Mouse (Mus musculus): ENCODE data around the gene Kcnj12. TPM values are rescaled to one million over a fixed set of nuclear protein-coding genes. Genes with fewer than 3 reads are reported as not detected.

The Kcnj12 gene
- polyA plus RNA-seq, 1 experiment: 12.5 TPM

GRCm38 (mm10) chr11:61023416-61024200 is 1.2 kb downstream of the Kcnj12 start:
- H3ac ChIP-seq (ENCODE audit: control insufficient read depth, insufficient read length): no peak overlapping the region
- H3K36me3 ChIP-seq (ENCODE audit: control insufficient read depth, insufficient read depth): no peaks in the 10 kb centered on the region
- TF ChIP-seq MYOD1 (IDR thresholded peaks at IDR 0.05; ENCODE audit: control insufficient read depth in 1 of 3, insufficient read length in 2 of 3, low read depth in 2 of 3) (no peak), USF1 (IDR thresholded peaks at IDR 0.05; ENCODE audit: low read depth) (no peak), MAX (IDR thresholded peaks at IDR 0.05; ENCODE audit: low read depth) (no peak), MYOG (IDR thresholded peaks at IDR 0.05; ENCODE audit: control insufficient read depth in 1 of 3, insufficient read depth in 1 of 3, insufficient read length in 2 of 3, low read depth in 2 of 3) (no peak), POLR2AphosphoS2 (IDR thresholded peaks at IDR 0.05; ENCODE audit: insufficient read length, low read depth) (no peak), REST (IDR thresholded peaks at IDR 0.05; ENCODE audit: insufficient read depth, insufficient read length) (no peak), TCF12 (IDR thresholded peaks at IDR 0.05; ENCODE audit: insufficient read depth, poor library complexity, severe bottlenecking) (no peak), POLR2A (IDR thresholded peaks at IDR 0.05; ENCODE audit: insufficient read length, low read depth) (no peak)
- H3K4me2 ChIP-seq (ENCODE audit: low read depth): peak overlapping the region; percentile 55
- peak overlapping the region; percentile 24 for H3K4me3 ChIP-seq
- no peaks in the 10 kb centered on the region for H3K79me2 ChIP-seq (ENCODE audit: control insufficient read depth, insufficient read depth)
- peaks cover 24% of the 10 kb centered on the region for H3K27me3 ChIP-seq (ENCODE audit: control insufficient read depth, insufficient read depth, insufficient read length)

- H3K36me3 ChIP-seq (ENCODE audit: control insufficient read depth, insufficient read depth): no peaks in the 10 kb centered on the region
- TF ChIP-seq SRF (IDR thresholded peaks at IDR 0.05; ENCODE audit: control insufficient read depth, insufficient read length, low read depth) (no peak), TCF12 (IDR thresholded peaks at IDR 0.05; ENCODE audit: insufficient read depth, poor library complexity, severe bottlenecking) (no peak), TCF3 (IDR thresholded peaks at IDR 0.05; ENCODE audit: insufficient read length, low read depth) (no peak), E2F4 (IDR thresholded peaks at IDR 0.05; ENCODE audit: insufficient read depth) (no peak)
These were observed 2.0 kb downstream of the Kcnj12 start for GRCm38 (mm10) chr11:61024388-61024787.

GRCm38 (mm10) chr11:61024996-61025395 is 2.6 kb downstream of the Kcnj12 start:
- TF ChIP-seq E2F4 (IDR thresholded peaks at IDR 0.05; ENCODE audit: insufficient read depth) (no peak), MYOG (IDR thresholded peaks at IDR 0.05; ENCODE audit: control insufficient read depth in 1 of 3, insufficient read depth in 1 of 3, insufficient read length in 2 of 3, low read depth in 2 of 3) (peak in 1 of 3 experiments; percentile 11), USF1 (IDR thresholded peaks at IDR 0.05; ENCODE audit: low read depth) (no peak)
- peak overlapping the region; percentile 38 for H3K4me2 ChIP-seq (ENCODE audit: low read depth)
- no peak overlapping the region for H3K4me3 ChIP-seq

More at GRCm38 (mm10) chr11:61024388-61024787, 2.0 kb downstream of the Kcnj12 start:
- H3K27me3 ChIP-seq (ENCODE audit: control insufficient read depth, insufficient read depth, insufficient read length): peaks cover 24% of the 10 kb centered on the region
- peak overlapping the region; percentile 55 for H3K4me2 ChIP-seq (ENCODE audit: low read depth)
- H3K4me3 ChIP-seq: peak overlapping the region; percentile 24
- no peak overlapping the region for H3ac ChIP-seq (ENCODE audit: control insufficient read depth, insufficient read length)
- no peaks in the 10 kb centered on the region for H3K79me2 ChIP-seq (ENCODE audit: control insufficient read depth, insufficient read depth)

DNA sequence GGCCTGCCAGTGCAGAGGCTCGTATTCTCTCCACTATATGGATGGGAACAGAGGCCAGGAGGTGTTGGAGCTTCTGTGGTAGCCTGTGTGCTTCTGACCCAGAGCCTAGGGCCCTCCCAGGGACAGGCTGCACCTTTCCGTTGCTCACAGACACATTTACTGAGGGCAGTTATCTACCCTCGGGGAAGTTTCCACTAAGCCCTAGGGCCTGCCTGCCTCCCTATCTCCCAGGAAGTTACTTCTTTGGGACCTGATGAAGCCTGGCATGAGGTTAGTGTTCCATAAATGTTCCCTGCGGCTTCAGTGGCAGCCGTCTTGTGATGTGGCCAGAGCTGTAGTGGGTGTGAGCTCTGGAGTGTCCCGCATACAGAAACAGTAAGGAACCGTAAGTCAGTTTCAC is 3.2 kb downstream of the Kcnj12 start:
- H3K27me3 ChIP-seq (ENCODE audit: control insufficient read depth, insufficient read depth, insufficient read length): peaks cover 21% of the 10 kb centered on the region
- TF ChIP-seq TCF12 (IDR thresholded peaks at IDR 0.05; ENCODE audit: insufficient read depth, poor library complexity, severe bottlenecking) (no peak), CEBPB (IDR thresholded peaks at IDR 0.05; ENCODE audit: insufficient read depth, poor library complexity, severe bottlenecking) (no peak), SRF (IDR thresholded peaks at IDR 0.05; ENCODE audit: control insufficient read depth, insufficient read length, low read depth) (no peak), E2F4 (IDR thresholded peaks at IDR 0.05; ENCODE audit: insufficient read depth) (no peak), POLR2AphosphoS2 (IDR thresholded peaks at IDR 0.05; ENCODE audit: insufficient read length, low read depth) (no peak), USF1 (IDR thresholded peaks at IDR 0.05; ENCODE audit: low read depth) (no peak), REST (IDR thresholded peaks at IDR 0.05; ENCODE audit: insufficient read depth, insufficient read length) (no peak), MYOD1 (IDR thresholded peaks at IDR 0.05; ENCODE audit: control insufficient read depth in 1 of 3, insufficient read length in 2 of 3, low read depth in 2 of 3) (no peak), POLR2A (IDR thresholded peaks at IDR 0.05; ENCODE audit: insufficient read length, low read depth) (no peak)
- no peaks in the 10 kb centered on the region for H3K36me3 ChIP-seq (ENCODE audit: control insufficient read depth, insufficient read depth)
- H3K4me2 ChIP-seq (ENCODE audit: low read depth): peak overlapping the region; percentile 38
- no peak overlapping the region for H3ac ChIP-seq (ENCODE audit: control insufficient read depth, insufficient read length)
- no peaks in the 10 kb centered on the region for H3K79me2 ChIP-seq (ENCODE audit: control insufficient read depth, insufficient read depth)
- H3K4me3 ChIP-seq: no peak overlapping the region

More at GRCm38 (mm10) chr11:61024996-61025395, 2.6 kb downstream of the Kcnj12 start:
- H3ac ChIP-seq (ENCODE audit: control insufficient read depth, insufficient read length): no peak overlapping the region
- H3K36me3 ChIP-seq (ENCODE audit: control insufficient read depth, insufficient read depth): no peaks in the 10 kb centered on the region
- no peaks in the 10 kb centered on the region for H3K79me2 ChIP-seq (ENCODE audit: control insufficient read depth, insufficient read depth)
- H3K27me3 ChIP-seq (ENCODE audit: control insufficient read depth, insufficient read depth, insufficient read length): peaks cover 24% of the 10 kb centered on the region

GRCm38 (mm10) chr11:61026381-61026780 is 4.0 kb downstream of the Kcnj12 start:
- peaks cover 15% of the 10 kb centered on the region for H3K27me3 ChIP-seq (ENCODE audit: control insufficient read depth, insufficient read depth, insufficient read length)
- H3K4me2 ChIP-seq (ENCODE audit: low read depth): peak overlapping the region; percentile 30

More at GRCm38 (mm10) chr11:61026381-61026780, 4.0 kb downstream of the Kcnj12 start:
- H3ac ChIP-seq (ENCODE audit: control insufficient read depth, insufficient read length): no peak overlapping the region
- no peaks in the 10 kb centered on the region for H3K79me2 ChIP-seq (ENCODE audit: control insufficient read depth, insufficient read depth)
- H3K4me3 ChIP-seq: no peak overlapping the region
- no peaks in the 10 kb centered on the region for H3K36me3 ChIP-seq (ENCODE audit: control insufficient read depth, insufficient read depth)
- TF ChIP-seq POLR2A (IDR thresholded peaks at IDR 0.05; ENCODE audit: insufficient read length, low read depth): no peak
- TF ChIP-seq MYOD1 (IDR thresholded peaks at IDR 0.05; ENCODE audit: control insufficient read depth in 1 of 3, insufficient read length in 2 of 3, low read depth in 2 of 3): peak in 1 of 3 experiments; percentile 15
- TF ChIP-seq MYOG (IDR thresholded peaks at IDR 0.05; ENCODE audit: control insufficient read depth in 1 of 3, insufficient read depth in 1 of 3, insufficient read length in 2 of 3, low read depth in 2 of 3): peak in 1 of 3 experiments; percentile 76
- TF ChIP-seq POLR2AphosphoS2 (IDR thresholded peaks at IDR 0.05; ENCODE audit: insufficient read length, low read depth): no peak
